Mouse (Mus musculus): Measurements from ENCODE around the gene Serpinb5. TPM values are rescaled to one million over a fixed set of nuclear protein-coding genes. Genes with fewer than 3 reads are reported as not detected.

Serpinb5 gene
- polyA plus RNA-seq (2015; fragmentation: Nextera tagmentation; extraction: Ambion mirVana): 0.08 and 0.09 TPM in 2 replicates

DNA sequence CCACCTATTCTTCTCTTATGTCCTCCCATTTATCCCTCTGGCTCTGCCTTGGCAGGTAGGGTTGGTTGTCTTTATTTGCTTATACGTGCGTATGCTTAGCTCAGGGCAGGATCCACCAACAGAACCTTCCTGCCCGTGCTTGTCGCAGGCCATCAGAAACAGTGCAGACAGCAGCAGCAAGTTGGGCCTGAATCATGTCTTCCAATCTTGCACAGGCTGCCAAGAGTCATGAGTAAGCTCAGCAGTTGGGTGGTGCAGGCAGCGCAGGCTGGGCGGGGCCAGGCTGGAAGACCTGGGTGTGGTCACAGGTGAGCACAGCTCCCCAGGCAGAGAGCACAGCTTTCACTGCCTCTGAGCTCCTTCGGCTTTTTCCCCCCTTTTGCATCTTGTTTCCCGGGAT lies at the start of gene Serpinb5:
Serpinb5 (plus strand) TSS at position 327 of the 400 bp plus-strand sequence.
- Histone ChIP-seq H3K27ac (no peak within 1 kb of the TSS), H3K9ac (no peak within 1 kb of the TSS), H3K27me3 (replicated peaks) (no peaks in the 10 kb centered on the region), H3K36me3 (replicated peaks) (no peaks in the 10 kb centered on the region), H3K4me2 (no peak within 1 kb of the TSS), H3K9me3 (no peaks in the 10 kb centered on the region), H3K4me3 (no peak within 1 kb of the TSS), H3K4me1 (no peaks in the 10 kb centered on the region)
- 71% methylated on average over 8 of the region's 8 CpGs for WGBS
- no peak for ATAC-seq (replicated peaks)

- Histone ChIP-seq H3K27ac (no peak overlapping the region), H3K27me3 (replicated peaks) (no peaks in the 10 kb centered on the region), H3K9ac (no peak overlapping the region), H3K9me3 (no peaks in the 10 kb centered on the region), H3K4me1 (no peaks in the 10 kb centered on the region), H3K4me2 (no peak overlapping the region), H3K36me3 (replicated peaks) (no peaks in the 10 kb centered on the region), H3K4me3 (no peak overlapping the region)
- 70% methylated on average over 5 of the region's 5 CpGs for WGBS
- ATAC-seq (replicated peaks): no peak
These were observed 46.1 kb upstream of the Serpinb5 start for GRCm38 (mm10) chr1:106814864-106815263.

DNA sequence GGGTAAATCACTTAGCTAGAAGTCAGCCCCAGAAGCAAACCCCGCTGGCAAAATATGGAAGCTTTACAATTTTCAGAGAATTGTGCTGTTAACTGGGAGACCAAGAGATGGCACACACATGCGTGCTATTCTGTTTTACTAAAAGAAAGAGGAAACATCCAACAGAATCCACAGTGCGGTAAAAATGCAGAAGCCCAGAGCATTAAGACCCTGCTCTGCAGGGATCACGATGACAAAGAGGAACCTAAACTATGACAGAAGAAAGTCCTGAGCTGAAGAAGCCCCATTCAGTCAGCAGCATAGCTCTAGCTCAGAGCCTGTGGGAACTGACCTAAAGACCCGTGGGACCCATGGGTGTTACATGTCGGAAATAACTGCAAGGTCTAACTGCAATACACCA lies 45.7 kb upstream of the Serpinb5 start:
- Histone ChIP-seq H3K9ac (no peak overlapping the region), H3K36me3 (replicated peaks) (no peaks in the 10 kb centered on the region), H3K27me3 (replicated peaks) (no peaks in the 10 kb centered on the region), H3K9me3 (no peaks in the 10 kb centered on the region), H3K4me3 (no peak overlapping the region), H3K4me2 (no peak overlapping the region), H3K4me1 (no peaks in the 10 kb centered on the region), H3K27ac (no peak overlapping the region)
- no peak for ATAC-seq (replicated peaks)
- WGBS: 84% methylated on average over 6 of the region's 6 CpGs

GRCm38 (mm10) chr1:106816766-106817165 lies 44.2 kb upstream of the Serpinb5 start:
- no peak for ATAC-seq (replicated peaks)
- Histone ChIP-seq H3K27ac (no peak overlapping the region), H3K27me3 (replicated peaks) (no peaks in the 10 kb centered on the region), H3K9me3 (no peaks in the 10 kb centered on the region), H3K4me3 (no peak overlapping the region), H3K9ac (no peak overlapping the region), H3K4me2 (no peak overlapping the region), H3K36me3 (replicated peaks) (no peaks in the 10 kb centered on the region), H3K4me1 (no peaks in the 10 kb centered on the region)
- 91% methylated on average over 11 of the region's 11 CpGs for WGBS

- Histone ChIP-seq H3K4me1 (no peaks in the 10 kb centered on the region), H3K9ac (no peak overlapping the region), H3K36me3 (replicated peaks) (no peaks in the 10 kb centered on the region), H3K27me3 (replicated peaks) (no peaks in the 10 kb centered on the region), H3K4me3 (no peak overlapping the region), H3K4me2 (no peak overlapping the region), H3K27ac (no peak overlapping the region), H3K9me3 (no peaks in the 10 kb centered on the region)
- WGBS: 28% methylated on average over 4 of the region's 4 CpGs
- ATAC-seq (replicated peaks): no peak
These were observed 42.6 kb upstream of the Serpinb5 start for GRCm38 (mm10) chr1:106818323-106818722.

GRCm38 (mm10) chr1:106822297-106822696 lies 38.7 kb upstream of the Serpinb5 start:
- H3K27ac ChIP-seq: no peak overlapping the region
- no peaks in the 10 kb centered on the region for H3K36me3 ChIP-seq (replicated peaks)
- H3K9ac ChIP-seq: no peak overlapping the region
- no peaks in the 10 kb centered on the region for H3K9me3 ChIP-seq
- ATAC-seq (replicated peaks): no peak
- no peak overlapping the region for H3K4me2 ChIP-seq
- no peak overlapping the region for H3K4me3 ChIP-seq
- no peaks in the 10 kb centered on the region for H3K27me3 ChIP-seq (replicated peaks)
- no peaks in the 10 kb centered on the region for H3K4me1 ChIP-seq
- WGBS: 74% methylated on average over 3 of the region's 3 CpGs

DNA sequence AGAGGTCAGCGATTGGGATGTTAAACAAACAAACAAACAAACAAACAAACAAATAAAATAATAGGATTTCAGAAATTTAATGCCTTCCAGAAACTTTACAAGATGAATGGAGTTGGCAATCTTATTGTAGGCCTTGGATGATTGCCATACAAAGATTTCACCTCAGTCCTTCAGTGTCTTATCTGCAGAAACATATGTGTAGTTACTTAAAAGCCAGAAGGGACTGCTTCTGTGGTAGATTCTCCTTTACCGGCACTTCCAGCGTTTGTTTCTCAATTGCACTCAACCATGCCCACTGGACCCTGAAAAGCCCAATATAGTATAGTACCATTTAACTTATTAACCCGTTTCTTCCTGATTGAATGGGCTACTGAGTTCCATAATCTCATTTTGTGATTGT lies 32.2 kb upstream of the Serpinb5 start:
- no peaks in the 10 kb centered on the region for H3K36me3 ChIP-seq (replicated peaks)
- no peak overlapping the region for H3K9ac ChIP-seq
- H3K27ac ChIP-seq: no peak overlapping the region
- 84% methylated on average over 4 of the region's 4 CpGs for WGBS
- no peak overlapping the region for H3K4me2 ChIP-seq
- no peaks in the 10 kb centered on the region for H3K27me3 ChIP-seq (replicated peaks)
- no peak overlapping the region for H3K4me3 ChIP-seq
- no peaks in the 10 kb centered on the region for H3K4me1 ChIP-seq
- no peak for ATAC-seq (replicated peaks)
- no peaks in the 10 kb centered on the region for H3K9me3 ChIP-seq

- 96% methylated on average over 6 of the region's 6 CpGs for WGBS
- Histone ChIP-seq H3K4me1 (no peaks in the 10 kb centered on the region), H3K36me3 (replicated peaks) (no peaks in the 10 kb centered on the region), H3K4me2 (no peak overlapping the region), H3K9ac (no peak overlapping the region), H3K27me3 (replicated peaks) (no peaks in the 10 kb centered on the region), H3K27ac (no peak overlapping the region), H3K9me3 (no peaks in the 10 kb centered on the region), H3K4me3 (no peak overlapping the region)
- no peak for ATAC-seq (replicated peaks)
These were observed 4.6 kb downstream of the Serpinb5 start for GRCm38 (mm10) chr1:106865543-106865942.

DNA sequence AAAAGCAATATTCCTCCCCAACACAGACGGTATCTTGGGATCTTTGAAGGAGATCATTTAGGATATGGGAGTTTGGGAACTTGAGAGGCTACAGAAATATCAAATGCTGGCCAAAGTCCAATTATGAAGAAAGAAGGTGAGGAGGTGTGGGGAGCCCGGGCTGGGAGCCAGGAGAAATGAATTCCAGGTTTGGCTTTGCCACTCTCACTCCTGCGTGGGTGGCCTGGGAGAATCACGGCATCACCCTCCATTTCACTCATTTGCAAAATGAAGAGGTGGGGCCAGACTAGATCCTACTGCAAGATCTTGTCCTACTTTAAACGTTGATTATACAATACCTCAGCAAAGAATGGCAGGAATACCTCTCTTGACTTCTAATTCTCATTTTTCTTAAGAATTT lies 5.1 kb downstream of the Serpinb5 start:
- H3K4me1 ChIP-seq: no peaks in the 10 kb centered on the region
- H3K36me3 ChIP-seq (replicated peaks): no peaks in the 10 kb centered on the region
- H3K4me2 ChIP-seq: no peak overlapping the region
- 75% methylated on average over 5 of the region's 5 CpGs for WGBS
- no peak for ATAC-seq (replicated peaks)
- H3K27me3 ChIP-seq (replicated peaks): no peaks in the 10 kb centered on the region
- H3K27ac ChIP-seq: no peak overlapping the region
- H3K9ac ChIP-seq: no peak overlapping the region
- H3K9me3 ChIP-seq: no peaks in the 10 kb centered on the region
- H3K4me3 ChIP-seq: no peak overlapping the region

DNA sequence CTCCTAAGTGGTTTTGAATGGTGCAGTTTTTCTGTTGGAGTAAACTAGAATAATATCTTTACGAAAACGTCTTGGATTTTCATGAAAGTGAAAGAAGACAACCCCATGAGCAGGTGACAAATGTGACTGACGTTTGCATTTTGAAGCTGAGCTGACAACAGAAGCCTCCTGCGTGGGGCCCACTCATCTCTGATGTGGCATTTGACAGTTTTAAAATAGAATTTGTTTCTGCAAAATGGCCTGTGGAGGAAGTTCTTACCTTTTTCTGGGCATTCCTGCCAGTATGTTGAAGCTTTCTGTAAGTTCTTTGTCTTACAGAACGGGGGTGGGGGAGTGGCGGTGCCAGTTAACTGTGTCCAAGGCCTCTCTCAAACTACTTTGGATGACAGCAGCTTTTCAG lies 5.8 kb downstream of the Serpinb5 start:
- Histone ChIP-seq H3K4me2 (no peak overlapping the region), H3K27me3 (replicated peaks) (no peaks in the 10 kb centered on the region), H3K4me1 (no peaks in the 10 kb centered on the region), H3K9me3 (no peaks in the 10 kb centered on the region), H3K27ac (no peak overlapping the region), H3K36me3 (replicated peaks) (no peaks in the 10 kb centered on the region), H3K9ac (no peak overlapping the region), H3K4me3 (no peak overlapping the region)
- no peak for ATAC-seq (replicated peaks)
- WGBS: 76% methylated on average over 6 of the region's 6 CpGs

DNA sequence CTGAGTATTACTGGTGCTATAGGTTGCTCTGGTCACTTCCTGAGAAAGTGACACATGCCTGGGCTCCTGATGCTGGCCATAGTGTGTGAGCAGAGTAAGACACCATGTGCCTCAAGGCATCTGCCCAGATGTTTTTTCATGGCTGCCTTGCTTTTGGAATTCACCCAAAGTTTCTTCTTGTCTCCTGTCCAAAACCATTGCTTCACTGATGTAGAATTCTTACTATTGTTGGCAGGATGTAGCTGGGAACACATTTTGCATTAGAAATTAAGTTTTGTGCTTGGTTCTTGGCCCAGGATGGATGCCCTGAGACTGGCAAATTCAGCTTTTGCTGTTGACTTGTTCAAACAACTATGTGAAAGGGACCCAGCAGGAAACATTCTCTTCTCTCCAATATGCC lies 9.0 kb downstream of the Serpinb5 start:
- Histone ChIP-seq H3K9me3 (no peaks in the 10 kb centered on the region), H3K36me3 (replicated peaks) (no peaks in the 10 kb centered on the region), H3K4me1 (no peaks in the 10 kb centered on the region), H3K4me2 (no peak overlapping the region), H3K27ac (no peak overlapping the region), H3K9ac (no peak overlapping the region), H3K4me3 (no peak overlapping the region), H3K27me3 (replicated peaks) (no peaks in the 10 kb centered on the region)
- no peak for ATAC-seq (replicated peaks)

GRCm38 (mm10) chr1:106875193-106875886 lies 14.4 kb downstream of the Serpinb5 start:
- whole genome bisulfite sequencing: 88% methylated on average over 5 of the region's 5 CpGs
- ATAC-seq (replicated peaks): no peak
- no peak overlapping the region for H3K4me3 ChIP-seq

GRCm38 (mm10) chr1:106876147-106876546 lies 15.2 kb downstream of the Serpinb5 start:
- WGBS: 73% methylated on average over 3 of the region's 3 CpGs
- no peak for ATAC-seq (replicated peaks)
- no peaks in the 10 kb centered on the region for H3K4me1 ChIP-seq
- H3K36me3 ChIP-seq (replicated peaks): no peaks in the 10 kb centered on the region
- H3K9ac ChIP-seq: no peak overlapping the region
- H3K9me3 ChIP-seq: no peaks in the 10 kb centered on the region
- H3K4me2 ChIP-seq: no peak overlapping the region
- no peak overlapping the region for H3K4me3 ChIP-seq
- H3K27me3 ChIP-seq (replicated peaks): no peaks in the 10 kb centered on the region
- no peak overlapping the region for H3K27ac ChIP-seq

More at GRCm38 (mm10) chr1:106875193-106875886, 14.4 kb downstream of the Serpinb5 start:
- H3K36me3 ChIP-seq (replicated peaks): no peaks in the 10 kb centered on the region
- H3K4me2 ChIP-seq: no peak overlapping the region
- no peak overlapping the region for H3K27ac ChIP-seq
- no peak overlapping the region for H3K9ac ChIP-seq
- no peaks in the 10 kb centered on the region for H3K9me3 ChIP-seq
- no peaks in the 10 kb centered on the region for H3K4me1 ChIP-seq
- no peaks in the 10 kb centered on the region for H3K27me3 ChIP-seq (replicated peaks)
